Mouse (Mus musculus) embryonic facial prominence, embryonic 14.5 days (tissue): ENCODE data around the gene 1700010B08Rik. TPM values are rescaled to one million over a fixed set of nuclear protein-coding genes. Genes with fewer than 3 reads are reported as not detected.

Source experiments
- ATAC-seq: fragments of 200-750 bp; cut with Nextera tagmentation; 2 replicates; pipeline ENCODE4 v1.8.0; 2017; ENCODE audit warnings: low read depth, moderate number of reproducible peaks, moderate TSS enrichment
- DNase-seq: peaks from one replicate; pipeline ENCODE4 v3.0.0-alpha.2; 2015; ENCODE audit warnings: low spot score
- H3K27ac ChIP-seq: fragments of 300-500 bp; sonication (generic); replicated peaks from 2 replicates; pipeline ENCODE4 v1.5.1; 2014; ENCODE audit warnings: low read depth, mild to moderate bottlenecking, low read length, moderate library complexity
- H3K27me3 ChIP-seq: fragments of 300-500 bp; sonication (generic); replicated peaks from 2 replicates; pipeline ENCODE4 v1.6.1; 2014; ENCODE audit warnings: low read length; ENCODE audit not compliant: control insufficient read depth, insufficient read depth
- H3K36me3 ChIP-seq: fragments of 300-500 bp; sonication (generic); 2 replicates; pipeline ENCODE4 v1.6.1; 2014; ENCODE audit warnings: low read length, mixed read lengths; ENCODE audit not compliant: control insufficient read depth, insufficient read depth
- H3K4me1 ChIP-seq: fragments of 300-500 bp; sonication (generic); 2 replicates; pipeline ENCODE4 v1.6.1; 2014; ENCODE audit warnings: antibody characterized with exemption, low read length; ENCODE audit not compliant: control insufficient read depth, insufficient read depth
- H3K4me2 ChIP-seq: fragments of 300-500 bp; sonication (generic); 2 replicates; pipeline ENCODE4 v1.6.1; 2014; ENCODE audit warnings: low read depth, mild to moderate bottlenecking, low read length, moderate library complexity, mixed read lengths
- H3K4me3 ChIP-seq: fragments of 300-500 bp; sonication (generic); 2 replicates; pipeline ENCODE4 v1.5.1; 2014; ENCODE audit warnings: low read depth, mild to moderate bottlenecking, low read length
- H3K9ac ChIP-seq: fragments of 300-500 bp; sonication (generic); 2 replicates; pipeline ENCODE4 v1.6.1; 2014; ENCODE audit warnings: low read depth, mild to moderate bottlenecking, low read length, moderate library complexity, mixed read lengths
- H3K9me3 ChIP-seq: fragments of 300-500 bp; sonication (generic); 2 replicates; pipeline ENCODE4 v1.6.1; 2016; ENCODE audit warnings: low read length; ENCODE audit not compliant: control insufficient read depth
- WGBS: fragments of 180-500 bp; shearing (Covaris S2); extraction: QIAGEN DNeasy Blood & Tissue Kit; methylation state at CpG from one replicate; pipeline ENCODE4 v1.1.7; 2014; 5-methylcytosine and 5-hydroxymethylcytosine counted together
- polyA plus RNA-seq: library from polyadenylated mRNA; unstranded; fragments of >200 nt; fragmentation: Nextera tagmentation; extraction: Ambion mirVana; gene quantifications from 2 replicates; pipeline ENCODE4 v1.2.1, GENCODE M21; 2014

Gene 1700010B08Rik
- polyA plus RNA-seq, 1 experiment from 2014 or later: not detected

GRCm38 (mm10) chr2:173712656-173713055 lies 6.6 kb upstream of the 1700010B08Rik start:
- H3K9me3 ChIP-seq: no peaks in the 10 kb centered on the region
- ATAC-seq: 0 out of 2 replicates have a peak, but pooled peaks have one; percentile 12
- no peaks in the 10 kb centered on the region for H3K4me1 ChIP-seq
- no peaks in the 10 kb centered on the region for H3K27me3 ChIP-seq
- no peak overlapping the region for H3K9ac ChIP-seq
- no peak overlapping the region for H3K27ac ChIP-seq
- H3K4me3 ChIP-seq: no peak overlapping the region
- 50% methylated on average over 10 of the region's 10 CpGs for WGBS
- H3K36me3 ChIP-seq: peaks cover 9% of the 10 kb centered on the region
- DNase-seq: no peak
- H3K4me2 ChIP-seq: no peak overlapping the region

- no peaks in the 10 kb centered on the region for H3K27me3 ChIP-seq
- WGBS: 78% methylated on average over 4 of the region's 4 CpGs
- H3K9me3 ChIP-seq: no peaks in the 10 kb centered on the region
- no peaks in the 10 kb centered on the region for H3K4me1 ChIP-seq
- no peak overlapping the region for H3K4me3 ChIP-seq
- H3K27ac ChIP-seq: no peak overlapping the region
- DNase-seq (no peak), ATAC-seq (no peak)
- H3K36me3 ChIP-seq: peaks cover 3% of the 10 kb centered on the region
- H3K4me2 ChIP-seq: no peak overlapping the region
- no peak overlapping the region for H3K9ac ChIP-seq
Observed at GRCm38 (mm10) chr2:173713241-173713640, 6.0 kb upstream of the 1700010B08Rik start.

DNA sequence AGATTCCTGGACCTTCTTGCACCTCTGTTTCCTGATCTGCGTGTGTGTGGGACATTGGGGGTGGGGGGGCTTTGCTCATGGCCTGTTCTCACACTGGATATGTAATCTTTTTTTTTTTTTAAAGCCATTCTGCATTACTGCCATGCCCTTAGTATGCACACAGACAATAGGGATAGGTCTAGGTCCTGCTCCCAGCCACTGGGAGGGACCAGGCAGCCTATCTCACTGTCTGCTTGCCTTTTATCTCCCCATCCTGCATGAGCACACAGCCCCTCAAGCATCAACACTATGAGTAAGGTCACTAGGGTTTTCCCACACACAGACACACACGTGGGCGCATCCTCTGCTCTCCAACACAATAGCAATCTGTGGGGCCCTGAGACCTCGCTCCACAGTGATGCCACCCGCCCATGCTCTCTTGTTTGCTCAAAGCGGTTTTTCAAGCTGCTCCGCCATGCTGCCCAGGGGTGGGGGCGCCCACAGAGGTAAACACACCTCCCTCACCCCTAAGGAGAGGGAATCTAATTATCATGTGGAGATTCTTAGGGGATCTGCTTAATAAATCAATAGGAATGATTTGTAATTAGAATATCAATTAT lies 4.5 kb upstream of the 1700010B08Rik start:
- WGBS: 67% methylated on average over 8 of the region's 8 CpGs
- H3K4me2 ChIP-seq: no peak overlapping the region
- ATAC-seq: no peak
- H3K4me3 ChIP-seq: no peak overlapping the region
- no peaks in the 10 kb centered on the region for H3K9me3 ChIP-seq
- H3K36me3 ChIP-seq: no peaks in the 10 kb centered on the region
- no peak overlapping the region for H3K27ac ChIP-seq
- H3K9ac ChIP-seq: no peak overlapping the region
- DNase-seq: no peak
- H3K4me1 ChIP-seq: no peaks in the 10 kb centered on the region
- H3K27me3 ChIP-seq: no peaks in the 10 kb centered on the region

- H3K27me3 ChIP-seq: no peaks in the 10 kb centered on the region
- ATAC-seq: no peak
- no peak overlapping the region for H3K9ac ChIP-seq
- 88% methylated on average over 5 of the region's 5 CpGs for WGBS
- no peaks in the 10 kb centered on the region for H3K4me1 ChIP-seq
- no peak overlapping the region for H3K27ac ChIP-seq
- no peak overlapping the region for H3K4me2 ChIP-seq
- H3K36me3 ChIP-seq: no peaks in the 10 kb centered on the region
- no peaks in the 10 kb centered on the region for H3K9me3 ChIP-seq
- no peak overlapping the region for H3K4me3 ChIP-seq
- no peak for DNase-seq
Observed at GRCm38 (mm10) chr2:173716966-173717365, 2.2 kb upstream of the 1700010B08Rik start.

DNA sequence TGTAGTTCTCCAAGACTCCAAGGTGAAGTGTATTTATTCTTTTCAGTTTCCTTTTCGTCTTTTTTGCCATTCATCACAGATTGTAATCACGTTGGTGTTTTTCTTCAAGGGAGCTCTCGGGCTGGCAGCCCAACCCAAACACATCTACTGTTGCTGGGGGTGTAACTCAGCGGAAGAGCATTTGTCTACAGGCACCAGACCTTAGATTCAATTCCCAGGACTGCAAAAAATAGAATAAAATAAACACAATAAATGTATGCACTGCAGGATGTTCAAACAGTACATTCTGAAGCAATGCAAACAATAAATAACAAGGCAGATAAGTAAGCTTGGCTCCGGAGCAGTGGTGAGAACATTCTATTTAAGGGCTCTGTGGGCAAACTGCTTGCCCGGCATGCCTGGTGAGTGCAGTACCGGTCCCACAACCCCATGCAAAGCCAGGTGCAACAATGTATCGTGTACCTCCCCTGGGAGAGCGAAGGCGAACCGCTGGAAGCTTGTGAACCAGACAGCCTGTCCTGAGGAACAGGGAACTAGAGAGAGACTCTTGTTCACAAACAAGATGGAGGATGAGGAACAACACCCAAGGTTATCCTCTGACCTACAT lies 3.1 kb downstream of the 1700010B08Rik start:
- no peak for ATAC-seq
- DNase-seq: no peak

GRCm38 (mm10) chr2:173724382-173724781 lies 5.2 kb downstream of the 1700010B08Rik start:
- Histone ChIP-seq H3K36me3 (no peaks in the 10 kb centered on the region), H3K4me2 (peak overlapping the region; percentile 37), H3K9ac (no peak overlapping the region), H3K4me1 (peaks cover 3% of the 10 kb centered on the region; the same call in 1 of the 2 replicates), H3K4me3 (no peak overlapping the region), H3K27ac (no peak overlapping the region), H3K27me3 (no peaks in the 10 kb centered on the region), H3K9me3 (no peaks in the 10 kb centered on the region)
- peak; percentile 62; the same call in 1 of the 2 replicates for ATAC-seq
- WGBS: 21% methylated on average over 14 of the region's 14 CpGs
- peak; percentile 41 for DNase-seq

More for the DNA sequence above, 3.1 kb downstream of the 1700010B08Rik start:
- WGBS: 72% methylated on average over 11 of the region's 11 CpGs
- no peak overlapping the region for H3K9ac ChIP-seq
- H3K27me3 ChIP-seq: no peaks in the 10 kb centered on the region
- no peaks in the 10 kb centered on the region for H3K36me3 ChIP-seq
- H3K4me3 ChIP-seq: no peak overlapping the region
- H3K4me1 ChIP-seq: peaks cover 3% of the 10 kb centered on the region; the same call in 1 of the 2 replicates
- no peaks in the 10 kb centered on the region for H3K9me3 ChIP-seq
- no peak overlapping the region for H3K27ac ChIP-seq
- no peak overlapping the region for H3K4me2 ChIP-seq

GRCm38 (mm10) chr2:173724940-173725807 lies 6.0 kb downstream of the 1700010B08Rik start:
- H3K36me3 ChIP-seq: no peaks in the 10 kb centered on the region
- no peak overlapping the region for H3K4me2 ChIP-seq
- H3K4me3 ChIP-seq: no peak overlapping the region
- ATAC-seq (no peak; the same call in 1 of the 2 replicates), DNase-seq (no peak)
- no peaks in the 10 kb centered on the region for H3K27me3 ChIP-seq
- H3K9ac ChIP-seq: no peak overlapping the region
- H3K27ac ChIP-seq: no peak overlapping the region
- peaks cover 3% of the 10 kb centered on the region; the same call in 1 of the 2 replicates for H3K4me1 ChIP-seq
- 65% methylated on average over 15 of the region's 15 CpGs for WGBS
- H3K9me3 ChIP-seq: no peaks in the 10 kb centered on the region

DNA sequence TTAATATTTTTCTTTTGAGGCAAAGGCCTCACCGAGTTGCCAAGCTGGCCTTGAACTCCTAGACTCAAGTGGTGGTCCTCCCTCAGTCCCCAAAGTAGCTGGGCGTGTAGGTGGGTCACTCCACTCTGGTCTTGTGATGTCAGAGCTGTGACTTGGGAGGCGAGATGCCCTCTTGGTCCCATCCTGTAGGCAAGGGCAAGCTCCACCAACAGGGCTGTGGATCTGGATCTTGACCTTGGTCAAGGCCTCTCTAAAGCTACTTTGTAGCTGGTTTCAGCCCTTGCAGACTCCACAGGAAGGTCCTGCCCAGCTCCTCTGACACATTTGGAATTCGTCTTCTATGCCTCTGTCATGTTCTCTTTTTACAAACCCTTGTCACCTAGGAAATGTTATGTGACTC lies 6.6 kb downstream of the 1700010B08Rik start:
- Histone ChIP-seq H3K27me3 (no peaks in the 10 kb centered on the region), H3K9ac (no peak overlapping the region), H3K4me2 (no peak overlapping the region), H3K27ac (no peak overlapping the region), H3K4me1 (peaks cover 3% of the 10 kb centered on the region; the same call in 1 of the 2 replicates), H3K4me3 (no peak overlapping the region), H3K9me3 (no peaks in the 10 kb centered on the region), H3K36me3 (no peaks in the 10 kb centered on the region)
- DNase-seq (no peak), ATAC-seq (no peak)
- WGBS: 90% methylated on average over 4 of the region's 4 CpGs
